Mouse (Mus musculus): ENCODE measurements around the gene Erc1. TPM values are rescaled to one million over a fixed set of nuclear protein-coding genes. Genes with fewer than 3 reads are reported as not detected.

Erc1 gene
- polyA plus RNA-seq, 1 experiment from 2014 or later = 38.1 TPM

DNA sequence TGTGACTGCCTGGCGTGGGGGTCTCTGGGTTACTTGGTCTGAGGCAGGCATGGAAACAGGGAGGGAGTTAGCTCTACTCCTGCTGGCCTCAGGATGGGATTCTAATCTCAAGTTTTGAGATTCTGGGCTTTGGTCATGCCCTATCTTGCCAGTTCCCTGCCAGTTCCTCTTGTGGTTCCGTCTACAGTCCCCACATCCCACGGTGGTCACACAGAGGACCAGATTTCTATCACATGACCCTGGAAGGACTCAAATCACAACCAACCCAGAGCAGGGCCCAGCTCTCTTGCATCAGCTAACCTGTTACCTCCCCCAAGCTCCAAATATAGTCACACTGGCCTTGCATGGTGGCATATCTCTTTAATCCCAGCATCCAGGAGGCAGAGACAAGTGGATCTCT is 318.3 kb downstream of the Erc1 start:
- Histone ChIP-seq H3K27me3 (no peaks in the 10 kb centered on the region), H3K4me3 (no peak overlapping the region), H3K36me3 (no peaks in the 10 kb centered on the region), H3K4me2 (no peak overlapping the region), H3K4me1 (replicated peaks) (no peaks in the 10 kb centered on the region), H3K9ac (no peak overlapping the region), H3K27ac (replicated peaks) (no peak overlapping the region), H3K9me3 (no peaks in the 10 kb centered on the region)
- ATAC-seq (ENCODE audit: low read depth) = no peak
- 95% methylated on average over 3 of the region's 3 CpGs for WGBS

DNA sequence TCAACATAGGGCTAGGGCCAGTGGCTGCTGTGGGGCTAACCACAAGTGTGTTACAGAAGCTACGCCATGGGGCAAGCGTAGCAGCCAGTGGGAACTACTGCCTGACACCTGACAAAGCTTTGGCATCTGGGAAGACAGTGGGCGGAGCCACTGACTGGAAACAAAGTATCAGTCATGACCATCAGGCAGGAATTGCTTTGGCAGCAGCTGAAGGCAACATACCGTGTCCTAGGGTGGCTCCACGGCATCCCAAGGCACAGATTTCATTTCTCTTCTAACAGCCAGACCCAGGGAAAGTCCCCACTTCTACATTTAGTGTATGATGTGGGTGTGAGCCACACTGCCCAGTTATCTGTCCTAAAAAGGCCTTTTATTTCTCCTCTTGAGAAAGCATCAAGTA is 321.5 kb downstream of the Erc1 start:
- H3K36me3 ChIP-seq = no peaks in the 10 kb centered on the region
- H3K27me3 ChIP-seq = no peaks in the 10 kb centered on the region
- WGBS = 77% methylated on average over 5 of the region's 5 CpGs
- H3K27ac ChIP-seq (replicated peaks) = no peak overlapping the region
- no peak overlapping the region for H3K9ac ChIP-seq
- H3K4me1 ChIP-seq (replicated peaks) = 0 out of 2 replicates have a peak, but pooled peaks cover 11% of the 10 kb centered on the region
- no peaks in the 10 kb centered on the region for H3K9me3 ChIP-seq
- H3K4me2 ChIP-seq = no peak overlapping the region
- ATAC-seq (ENCODE audit: low read depth) = no peak
- no peak overlapping the region for H3K4me3 ChIP-seq

DNA sequence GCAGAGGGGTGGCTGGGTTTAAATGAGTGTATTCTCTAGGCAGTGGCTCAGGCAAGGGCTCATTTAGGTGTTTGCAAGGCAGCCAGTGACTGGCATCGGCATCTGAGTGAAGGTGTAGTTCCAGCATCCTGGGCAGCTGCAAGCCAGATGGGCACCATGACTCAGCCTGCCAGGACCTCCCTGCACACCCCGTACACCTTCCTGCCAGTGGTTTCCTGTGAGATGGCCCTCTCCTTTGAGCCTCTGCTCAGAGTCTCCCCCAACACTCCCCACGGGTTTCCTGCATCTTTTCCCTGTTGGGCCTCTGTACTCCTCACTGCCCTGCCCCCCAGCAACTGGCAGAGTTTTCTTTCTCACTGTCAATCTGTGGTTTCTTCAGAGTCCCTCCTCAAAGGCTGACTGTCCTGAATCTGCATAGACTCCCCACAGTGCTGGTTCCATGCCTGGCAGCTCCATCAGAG is 326.0 kb downstream of the Erc1 start:
- 40% methylated on average over 3 of the region's 3 CpGs for WGBS
- Histone ChIP-seq H3K4me1 (replicated peaks) (0 out of 2 replicates have a peak, but pooled peaks cover 11% of the 10 kb centered on the region), H3K4me2 (no peak overlapping the region), H3K36me3 (no peaks in the 10 kb centered on the region), H3K9ac (no peak overlapping the region), H3K9me3 (no peaks in the 10 kb centered on the region), H3K27me3 (no peaks in the 10 kb centered on the region), H3K4me3 (no peak overlapping the region), H3K27ac (replicated peaks) (0 out of 2 replicates have a peak overlapping the region, but pooled peaks have one; percentile 23)
- ATAC-seq (ENCODE audit: low read depth) = no peak

DNA sequence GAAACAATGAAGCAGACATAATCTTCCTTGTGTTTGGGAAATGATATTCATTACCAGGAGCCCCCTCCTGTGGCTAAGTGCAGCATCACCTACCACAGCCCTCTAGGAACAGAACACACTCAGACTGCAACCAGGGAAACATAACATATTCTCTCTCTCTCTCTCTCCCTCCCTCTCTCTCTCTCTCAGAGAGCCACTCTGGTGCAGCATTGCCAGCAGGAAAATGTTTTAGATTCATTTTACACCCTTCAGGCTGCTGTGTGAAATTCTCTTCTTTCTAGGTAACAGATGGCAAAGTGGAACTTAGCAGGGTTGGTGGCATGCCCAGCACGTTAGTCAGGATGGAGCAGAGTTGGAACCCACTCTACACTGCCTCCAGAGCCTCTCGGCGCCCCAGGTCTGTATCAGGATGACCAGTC is 326.5 kb downstream of the Erc1 start:
- H3K4me1 ChIP-seq (replicated peaks) = 0 out of 2 replicates have a peak, but pooled peaks cover 11% of the 10 kb centered on the region
- 0 out of 2 replicates have a peak overlapping the region, but pooled peaks have one; percentile 23 for H3K27ac ChIP-seq (replicated peaks)
- 61% methylated on average over 3 of the region's 3 CpGs for WGBS
- H3K36me3 ChIP-seq = no peaks in the 10 kb centered on the region
- H3K9me3 ChIP-seq = 0 out of 2 replicates have a peak, but pooled peaks cover 3% of the 10 kb centered on the region
- no peaks in the 10 kb centered on the region for H3K27me3 ChIP-seq
- no peak overlapping the region for H3K4me2 ChIP-seq
- ATAC-seq (ENCODE audit: low read depth) = no peak
- H3K4me3 ChIP-seq = no peak overlapping the region
- no peak overlapping the region for H3K9ac ChIP-seq

Other genes with a start within 250 kb of the Erc1 start
- gene Rad52, start 54.5 kb upstream of the Erc1 start, polyA plus RNA-seq (2015; fragmentation: Nextera tagmentation; extraction: Ambion mirVana) = 26.1 and 28.5 TPM in 2 replicates
- gene Wnk1, start 190.5 kb upstream of the Erc1 start, polyA plus RNA-seq (2015; fragmentation: Nextera tagmentation; extraction: Ambion mirVana) = 51.0 and 59.2 TPM in 2 replicates
- not detected in 2 replicates for gene Ninj2, start 245.2 kb upstream of the Erc1 start, polyA plus RNA-seq (2015; fragmentation: Nextera tagmentation; extraction: Ambion mirVana)